Mouse (Mus musculus): Measurements from ENCODE around the gene Tubg2.

DNA sequence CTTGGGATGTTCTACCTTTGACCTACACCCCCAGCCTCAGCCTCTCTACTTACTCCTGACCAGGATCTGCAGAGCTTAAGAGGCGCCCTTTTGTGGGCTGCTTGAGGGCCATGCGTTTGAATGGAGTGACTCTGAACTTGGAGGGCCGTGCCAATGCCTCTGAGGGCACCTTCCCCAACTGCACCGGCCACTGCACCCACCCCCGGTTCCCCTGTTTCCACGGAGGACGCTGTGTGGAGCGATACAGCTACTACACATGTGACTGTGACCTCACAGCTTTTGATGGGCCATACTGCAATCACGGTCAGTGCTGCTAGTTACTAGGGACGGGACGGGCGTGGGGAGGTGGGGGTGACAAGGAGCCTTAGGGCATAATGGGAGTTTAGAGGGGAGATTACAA, 29.3 kb downstream of the Tubg2 start:
- TF ChIP-seq ZNF384 (IDR thresholded peaks at IDR 0.05; ENCODE audit: low read depth, low read length) = no peak
- TF ChIP-seq MAFK (IDR thresholded peaks at IDR 0.05; ENCODE audit: insufficient read depth, low read depth, low read length) = no peak

Measured in ES-E14 (cell line).